Mouse (Mus musculus) spleen, adult 2 months (tissue): ENCODE data around the gene Ugt1a7c.
"Not testable (repeated sequence)": the region's sequence is repeated elsewhere in the genome, so short reads cannot be mapped to it uniquely, and the experiment has no call there.

Source experiments
- CTCF ChIP-seq: fragments of 200-500 bp; IDR thresholded peaks from 2 replicates; pipeline ENCODE4 v1.5.1; 2011; ENCODE audit warnings: mild to moderate bottlenecking, inconsistent platforms; ENCODE audit not compliant: insufficient read depth, insufficient read length, insufficient replicate concordance; ENCODE audit errors: extremely low read depth
- POLR2A ChIP-seq: fragments of 200-500 bp; IDR thresholded peaks from 2 replicates; pipeline ENCODE4 v1.6.1; 2011; ENCODE audit warnings: low read depth, low read length, inconsistent platforms

DNA sequence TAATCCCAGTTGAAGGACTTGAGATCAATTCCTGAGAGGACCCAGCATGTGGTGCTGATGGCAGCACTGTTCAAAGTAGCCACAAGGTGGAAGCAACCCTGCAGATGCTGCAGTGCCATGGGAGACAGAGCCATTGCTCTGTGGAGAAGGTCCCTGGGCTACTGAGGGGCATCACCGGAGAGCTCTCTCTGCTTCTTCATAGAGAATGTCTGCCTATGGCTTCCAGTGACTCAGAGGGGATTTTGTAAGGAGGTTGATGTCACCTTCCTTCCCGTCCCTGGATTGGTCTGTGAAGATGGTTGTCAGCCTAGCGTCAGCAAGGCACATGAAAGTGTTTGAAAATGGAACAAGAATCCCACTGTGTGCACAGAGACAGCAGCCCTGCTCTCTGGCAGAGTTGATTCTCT is 589 bp upstream of the Ugt1a7c start:
- not testable (repeated sequence) for TF ChIP-seq CTCF, POLR2A
